Mouse (Mus musculus): ENCODE data around the gene Ssna1. TPM values are rescaled to one million over a fixed set of nuclear protein-coding genes. Genes with fewer than 3 reads are reported as not detected.
"Not testable (repeated sequence)": the region's sequence is repeated elsewhere in the genome, so short reads cannot be mapped to it uniquely, and the experiment has no call there.

Ssna1 gene
- polyA plus RNA-seq, 1 experiment from 2014 or later, result 247 TPM

- H3K9me3 ChIP-seq (ENCODE audit: control insufficient read depth, low read length); H3K27ac ChIP-seq (ENCODE audit: low read depth, low read length); H3K27me3 ChIP-seq (ENCODE audit: control insufficient read depth, insufficient read depth, low read length); H3K36me3 ChIP-seq (ENCODE audit: control insufficient read depth, insufficient read depth, low read length); DNase-seq (ENCODE audit: low spot score, missing footprints); ATAC-seq (ENCODE audit: low FRiP score): not testable (repeated sequence)
- peaks cover 13% of the 10 kb centered on the region for H3K4me1 ChIP-seq (ENCODE audit: control insufficient read depth, insufficient read depth, low read length)
- WGBS, result 69% methylated on average over 10 of the region's 12 CpGs
- peak overlapping the region; percentile 85 for H3K4me3 ChIP-seq (ENCODE audit: low read depth, low read length)
- peak overlapping the region; percentile 91 for H3K9ac ChIP-seq (ENCODE audit: low read length)
- H3K4me2 ChIP-seq, result peak overlapping the region; percentile 80
These were observed 15.7 kb downstream of the Ssna1 start for GRCm38 (mm10) chr2:25256443-25257109.

- ATAC-seq (ENCODE audit: low FRiP score) (peak; percentile 92), DNase-seq (ENCODE audit: low spot score, missing footprints) (peak; percentile 100)
- Histone ChIP-seq H3K27me3 (ENCODE audit: control insufficient read depth, insufficient read depth, low read length) (no peaks in the 10 kb centered on the region), H3K4me1 (ENCODE audit: control insufficient read depth, insufficient read depth, low read length) (peaks cover 13% of the 10 kb centered on the region), H3K4me2 (peak within 1 kb of the TSS; percentile 80), H3K9ac (ENCODE audit: low read length) (peak within 1 kb of the TSS; percentile 91), H3K4me3 (ENCODE audit: low read depth, low read length) (peak within 1 kb of the TSS; percentile 85), H3K36me3 (ENCODE audit: control insufficient read depth, insufficient read depth, low read length) (no peaks in the 10 kb centered on the region; the same call in 1 of the 2 replicates), H3K27ac (ENCODE audit: low read depth, low read length) (peak within 1 kb of the TSS; percentile 32; the same call in 1 of the 2 replicates), H3K9me3 (ENCODE audit: control insufficient read depth, low read length) (no peaks in the 10 kb centered on the region)
- WGBS, result under 1% methylated on average over 39 of the region's 39 CpGs
These were observed 16.9 kb downstream of the Ssna1 start, which contains the start of gene Tmem203 for GRCm38 (mm10) chr2:25255284-25255779. Tmem203 (plus strand) TSS chr2:25255439.

GRCm38 (mm10) chr2:25252331-25252730 lies 19.9 kb downstream of the Ssna1 start:
- H3K27me3 ChIP-seq (ENCODE audit: control insufficient read depth, insufficient read depth, low read length), result no peaks in the 10 kb centered on the region
- WGBS, result 100% methylated on average over 1 of the region's 1 CpGs
- no peak overlapping the region for H3K9ac ChIP-seq (ENCODE audit: low read length)
- no peak overlapping the region for H3K4me2 ChIP-seq
- no peak overlapping the region for H3K27ac ChIP-seq (ENCODE audit: low read depth, low read length)
- ATAC-seq (ENCODE audit: low FRiP score), result no peak
- peaks cover 13% of the 10 kb centered on the region for H3K4me1 ChIP-seq (ENCODE audit: control insufficient read depth, insufficient read depth, low read length)
- H3K4me3 ChIP-seq (ENCODE audit: low read depth, low read length), result no peak overlapping the region
- DNase-seq (ENCODE audit: low spot score, missing footprints), result no peak
- H3K9me3 ChIP-seq (ENCODE audit: control insufficient read depth, low read length), result no peaks in the 10 kb centered on the region
- no peaks in the 10 kb centered on the region; the same call in none of the 2 replicates for H3K36me3 ChIP-seq (ENCODE audit: control insufficient read depth, insufficient read depth, low read length)

- no peaks in the 10 kb centered on the region for H3K9me3 ChIP-seq (ENCODE audit: control insufficient read depth, low read length)
- H3K9ac ChIP-seq (ENCODE audit: low read length), result no peak within 1 kb of the TSS
- no peak within 1 kb of the TSS for H3K4me2 ChIP-seq
- ATAC-seq (ENCODE audit: low FRiP score), result no peak
- no peak for DNase-seq (ENCODE audit: low spot score, missing footprints)
- H3K27ac ChIP-seq (ENCODE audit: low read depth, low read length), result no peak within 1 kb of the TSS
- no peak within 1 kb of the TSS for H3K4me3 ChIP-seq (ENCODE audit: low read depth, low read length)
- peaks cover 10% of the 10 kb centered on the region for H3K4me1 ChIP-seq (ENCODE audit: control insufficient read depth, insufficient read depth, low read length)
- peaks cover 4% of the 10 kb centered on the region for H3K27me3 ChIP-seq (ENCODE audit: control insufficient read depth, insufficient read depth, low read length)
- WGBS, result 90% methylated on average over 10 of the region's 10 CpGs
- no peaks in the 10 kb centered on the region; the same call in none of the 2 replicates for H3K36me3 ChIP-seq (ENCODE audit: control insufficient read depth, insufficient read depth, low read length)
These were observed 25.8 kb downstream of the Ssna1 start, which contains the start of gene AL732309.1 for GRCm38 (mm10) chr2:25246183-25247072. AL732309.1 (minus strand) TSS chr2:25246863.

GRCm38 (mm10) chr2:25244144-25244543 lies 28.1 kb downstream of the Ssna1 start:
- H3K36me3 ChIP-seq (ENCODE audit: control insufficient read depth, insufficient read depth, low read length), result no peaks in the 10 kb centered on the region; the same call in none of the 2 replicates
- H3K4me2 ChIP-seq, result no peak overlapping the region
- H3K4me1 ChIP-seq (ENCODE audit: control insufficient read depth, insufficient read depth, low read length), result peaks cover 18% of the 10 kb centered on the region
- WGBS, result 90% methylated on average over 4 of the region's 4 CpGs
- H3K4me3 ChIP-seq (ENCODE audit: low read depth, low read length), result no peak overlapping the region
- H3K27ac ChIP-seq (ENCODE audit: low read depth, low read length), result no peak overlapping the region
- peaks cover 6% of the 10 kb centered on the region for H3K27me3 ChIP-seq (ENCODE audit: control insufficient read depth, insufficient read depth, low read length)
- H3K9me3 ChIP-seq (ENCODE audit: control insufficient read depth, low read length), result no peaks in the 10 kb centered on the region
- no peak overlapping the region for H3K9ac ChIP-seq (ENCODE audit: low read length)
- DNase-seq (ENCODE audit: low spot score, missing footprints) (no peak), ATAC-seq (ENCODE audit: low FRiP score) (no peak)

- H3K4me2 ChIP-seq, result peak overlapping the region; percentile 63
These were observed 28.9 kb downstream of the Ssna1 start for GRCm38 (mm10) chr2:25243342-25243741.

GRCm38 (mm10) chr2:25242101-25242506 lies 30.1 kb downstream of the Ssna1 start, which contains the start of the genes Rnf208 and Cysrt1:
Rnf208 (plus strand) TSS chr2:25242255.
Cysrt1 (minus strand) TSS chr2:25242452.
- H3K27me3 ChIP-seq (ENCODE audit: control insufficient read depth, insufficient read depth, low read length), result peaks cover 6% of the 10 kb centered on the region
- peak within 1 kb of the TSS; percentile 57 for H3K9ac ChIP-seq (ENCODE audit: low read length)
- H3K4me1 ChIP-seq (ENCODE audit: control insufficient read depth, insufficient read depth, low read length), result peaks cover 18% of the 10 kb centered on the region
- no peaks in the 10 kb centered on the region for H3K36me3 ChIP-seq (ENCODE audit: control insufficient read depth, insufficient read depth, low read length)
- no peaks in the 10 kb centered on the region for H3K9me3 ChIP-seq (ENCODE audit: control insufficient read depth, low read length)
- peak within 1 kb of the TSS; percentile 43 for H3K4me3 ChIP-seq (ENCODE audit: low read depth, low read length)
- peak within 1 kb of the TSS; percentile 63 for H3K4me2 ChIP-seq
- DNase-seq (ENCODE audit: low spot score, missing footprints), result peak; percentile 88
- ATAC-seq (ENCODE audit: low FRiP score), result peak; percentile 62
- under 1% methylated on average over 24 of the region's 59 CpGs for WGBS
- no peak within 1 kb of the TSS for H3K27ac ChIP-seq (ENCODE audit: low read depth, low read length)

More at GRCm38 (mm10) chr2:25243342-25243741, 28.9 kb downstream of the Ssna1 start:
- Histone ChIP-seq H3K4me1 (ENCODE audit: control insufficient read depth, insufficient read depth, low read length) (peaks cover 18% of the 10 kb centered on the region), H3K36me3 (ENCODE audit: control insufficient read depth, insufficient read depth, low read length) (no peaks in the 10 kb centered on the region; the same call in none of the 2 replicates), H3K4me3 (ENCODE audit: low read depth, low read length) (no peak overlapping the region), H3K9me3 (ENCODE audit: control insufficient read depth, low read length) (no peaks in the 10 kb centered on the region), H3K9ac (ENCODE audit: low read length) (no peak overlapping the region), H3K27me3 (ENCODE audit: control insufficient read depth, insufficient read depth, low read length) (peaks cover 6% of the 10 kb centered on the region), H3K27ac (ENCODE audit: low read depth, low read length) (no peak overlapping the region)
- 81% methylated on average over 8 of the region's 8 CpGs for WGBS
- DNase-seq (ENCODE audit: low spot score, missing footprints) (no peak), ATAC-seq (ENCODE audit: low FRiP score) (no peak)

GRCm38 (mm10) chr2:25241438-25241775 lies 30.8 kb downstream of the Ssna1 start:
- H3K4me1 ChIP-seq (ENCODE audit: control insufficient read depth, insufficient read depth, low read length), result peaks cover 18% of the 10 kb centered on the region
- H3K27ac ChIP-seq (ENCODE audit: low read depth, low read length), result no peak overlapping the region
- H3K27me3 ChIP-seq (ENCODE audit: control insufficient read depth, insufficient read depth, low read length), result peaks cover 6% of the 10 kb centered on the region
- no peaks in the 10 kb centered on the region for H3K36me3 ChIP-seq (ENCODE audit: control insufficient read depth, insufficient read depth, low read length)
- H3K4me3 ChIP-seq (ENCODE audit: low read depth, low read length), result peak overlapping the region; percentile 43
- peak; percentile 18; the same call in 1 of the 2 replicates for ATAC-seq (ENCODE audit: low FRiP score)
- no peaks in the 10 kb centered on the region for H3K9me3 ChIP-seq (ENCODE audit: control insufficient read depth, low read length)
- DNase-seq (ENCODE audit: low spot score, missing footprints), result peak; percentile 91
- H3K9ac ChIP-seq (ENCODE audit: low read length), result peak overlapping the region; percentile 57
- peak overlapping the region; percentile 63 for H3K4me2 ChIP-seq
- WGBS, result 17% methylated on average over 6 of the region's 6 CpGs

All from midbrain, embryonic 11.5 days (tissue).